9 mouse cellular contexts compared by ENCODE assay signal in the genomic region with DNA sequence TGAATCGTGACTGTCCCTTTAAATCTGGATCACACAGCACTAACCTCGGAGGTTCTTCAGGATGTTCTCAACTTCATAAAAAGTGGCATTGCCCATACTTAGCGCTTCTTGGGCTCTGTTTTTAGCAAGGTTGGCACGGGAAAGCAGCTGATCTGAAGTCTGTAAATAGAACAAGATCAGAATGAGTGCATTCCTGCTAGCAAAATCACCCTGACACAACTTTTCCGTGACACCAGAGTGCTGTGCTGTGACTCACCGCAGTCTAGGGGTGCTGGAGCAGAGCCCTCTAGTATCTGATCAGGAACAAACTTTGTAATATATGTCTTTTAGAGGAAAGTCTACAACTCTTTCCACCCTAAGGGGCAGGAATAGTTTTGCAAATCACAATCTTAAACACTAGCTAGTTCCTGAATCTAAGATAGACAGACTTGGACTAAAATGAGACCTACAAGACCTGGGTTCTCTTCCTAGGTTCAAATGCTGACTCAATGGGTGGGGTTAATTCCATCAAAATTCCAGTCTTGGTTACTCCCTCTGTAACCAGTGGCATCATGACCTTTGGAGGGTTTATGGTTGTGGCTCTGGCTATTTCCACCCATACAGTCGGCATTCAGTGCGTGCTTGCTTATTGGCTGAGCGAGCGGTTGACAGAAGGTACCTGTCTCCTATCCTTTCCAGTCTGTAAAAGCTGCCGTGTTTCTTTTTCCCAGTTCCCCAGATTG. TPM values are rescaled to one million over a fixed set of nuclear protein-coding genes. Genes with fewer than 3 reads are reported as not detected.
DNase-seq lines count a peak whose midpoint lies in the region; ATAC-seq lines count a peak whose summit lies in the region.
"Had no signal": no experiment of that assay in that cellular context is flagged by ENCODE, and none has a peak within 500 bp of the region (broad histone marks: within the 10 kb centered on the region; RNA-seq: fewer than 3 reads in every experiment).

No protein-coding gene starts in this region.

- H3K27me3 ChIP-seq in heart, embryonic 10.5 days (ENCODE audit: insufficient read depth, poor library complexity, severe bottlenecking): no peaks in the 10 kb centered on the region
- no peaks in the 10 kb centered on the region for H3K27me3 ChIP-seq in forebrain, embryonic 13.5 days
- H3K27me3 ChIP-seq: limb, embryonic 15.5 days had no signal

- peak; percentile 35 for DNase-seq in ES-CJ7 (ENCODE audit: low read depth, low spot score)
- DNase-seq in adrenal gland, adult 18-20 months (ENCODE audit: low spot score in 2 of 2): peak; percentile 38 to 62
- DNase-seq in heart, embryonic 10.5 days (ENCODE audit: low spot score): no peak
- DNase-seq in lung, postnatal 36 days: peak; percentile 80
- no peak for DNase-seq in B cell, adult 2 months
- DNase-seq in spleen, postnatal 14 days (ENCODE audit: low spot score in 2 of 2): no peak
- DNase-seq: kidney, adult 11 months had no signal

- H3K27ac ChIP-seq in heart, embryonic 10.5 days: peak overlapping the region; percentile 68
- no peak overlapping the region for H3K27ac ChIP-seq in forebrain, embryonic 13.5 days
- H3K27ac ChIP-seq: limb, embryonic 15.5 days had no signal

- H3K9me3 ChIP-seq in heart, embryonic 10.5 days: no peaks in the 10 kb centered on the region
- H3K9me3 ChIP-seq in forebrain, embryonic 13.5 days (replicated peaks): no peaks in the 10 kb centered on the region
- H3K9me3 ChIP-seq: limb, embryonic 15.5 days had no signal

- WGBS in heart, embryonic 10.5 days: 63% methylated on average over 11 of the region's 11 CpGs
- 88% methylated on average over 11 of the region's 11 CpGs for WGBS in forebrain, embryonic 13.5 days

- H3K36me3 ChIP-seq in heart, embryonic 10.5 days: no peaks in the 10 kb centered on the region
- no peaks in the 10 kb centered on the region for H3K36me3 ChIP-seq in forebrain, embryonic 13.5 days (ENCODE audit: poor library complexity, severe bottlenecking)
- H3K36me3 ChIP-seq: limb, embryonic 15.5 days had no signal

- no peak for ATAC-seq in forebrain, embryonic 13.5 days

- H3K4me2 ChIP-seq in forebrain, embryonic 13.5 days: no peak overlapping the region
- H3K4me2 ChIP-seq: limb, embryonic 15.5 days had no signal

- H3K4me3 ChIP-seq in heart, embryonic 10.5 days: no peak overlapping the region
- H3K4me3 ChIP-seq in forebrain, embryonic 13.5 days: no peak overlapping the region
- H3K4me3 ChIP-seq: limb, embryonic 15.5 days had no signal

- H3K9ac ChIP-seq in forebrain, embryonic 13.5 days: no peak overlapping the region
- H3K9ac ChIP-seq: limb, embryonic 15.5 days had no signal

- peaks cover 56% of the 10 kb centered on the region for H3K4me1 ChIP-seq in heart, embryonic 10.5 days
- peaks cover 6% of the 10 kb centered on the region; the same call in 1 of the 2 replicates for H3K4me1 ChIP-seq in forebrain, embryonic 13.5 days

RNA-seq across cellular contexts. Expression of gene Lamc2, which starts 56.1 kb away (rescaled TPM):
- 1 to 10 TPM in 1 of 2 experiments, under 1 TPM in 1; 0.66 to 1.8 TPM for total RNA-seq in adrenal gland, adult 18-20 months (2021)
- 4.9 and 5.6 TPM in 2 replicates for polyA plus RNA-seq in heart, embryonic 10.5 days (2016; fragmentation: Nextera tagmentation; extraction: Ambion mirVana)
- polyA plus RNA-seq in forebrain, embryonic 13.5 days (2015; fragmentation: Nextera tagmentation; extraction: Ambion mirVana): 0.14 and 0.67 TPM in 2 replicates

Comparison
In these comparisons a context has a peak if more than half of its experiments do, and no peak if none do; other contexts are left out.
1. DNase-seq: peak in ES-CJ7 (single experiment), adrenal gland, adult 18-20 months (2 of 2) and lung, postnatal 36 days (single experiment); none in heart, embryonic 10.5 days (single experiment), B cell, adult 2 months (0 of 2) and spleen, postnatal 14 days (0 of 2).